20 mouse cellular contexts compared by ENCODE assay signal in genomic region chr13:91166286-91166685, GRCm38 (mm10). TPM values are rescaled to one million over a fixed set of nuclear protein-coding genes. Genes with fewer than 3 reads are reported as not detected.
A peak's percentile ranks its signal among the peaks of the same experiment; 100 is the strongest.
DNase-seq lines count a peak whose midpoint lies in the region; ATAC-seq and TF ChIP-seq lines count a peak whose summit lies in the region.
"Had no signal": no experiment of that assay in that cellular context is flagged by ENCODE, and none has a peak within 500 bp of the region (broad histone marks: within the 10 kb centered on the region; RNA-seq: fewer than 3 reads in every experiment).

No protein-coding gene starts in this region.

- 0 out of 2 replicates have a peak overlapping the region, but pooled peaks have one; percentile 68 for H3K27ac ChIP-seq in heart, embryonic 15.5 days
- H3K27ac ChIP-seq in stomach, postnatal 0 days (replicated peaks), result peak overlapping the region; percentile 85; the same call in 1 of the 2 replicates
- no peak overlapping the region for H3K27ac ChIP-seq in hindbrain, embryonic 10.5 days
- H3K27ac ChIP-seq: forebrain, embryonic 13.5 days; midbrain, embryonic 15.5 days; neural tube, embryonic 12.5 days had no signal

- no peak for ATAC-seq in heart, embryonic 15.5 days (replicated peaks; ENCODE audit: insufficient number of reproducible peaks, insufficient read depth, low FRiP score, low read depth)
- no peak for ATAC-seq in stomach, postnatal 0 days (ENCODE audit: low FRiP score, low TSS enrichment)
- ATAC-seq: CD4-positive, CD25-positive, alpha-beta regulatory T cell, adult 4 months; forebrain, embryonic 13.5 days; midbrain, embryonic 15.5 days had no signal

- WGBS in heart, embryonic 15.5 days, result 71% methylated on average over 7 of the region's 7 CpGs
- WGBS in stomach, postnatal 0 days, result 60% methylated on average over 7 of the region's 7 CpGs
- 91% methylated on average over 7 of the region's 7 CpGs for WGBS in hindbrain, embryonic 10.5 days

- no peaks in the 10 kb centered on the region for H3K36me3 ChIP-seq in heart, embryonic 15.5 days
- H3K36me3 ChIP-seq in stomach, postnatal 0 days (ENCODE audit: control insufficient read depth, insufficient read depth, low read length), result no peaks in the 10 kb centered on the region
- H3K36me3 ChIP-seq in hindbrain, embryonic 10.5 days, result no peaks in the 10 kb centered on the region
- H3K36me3 ChIP-seq: embryonic facial prominence, embryonic 15.5 days; limb, embryonic 12.5 days; midbrain, embryonic 15.5 days; neural tube, embryonic 12.5 days; stomach, embryonic 15.5 days had no signal

- H3K27me3 ChIP-seq in heart, embryonic 15.5 days, result no peaks in the 10 kb centered on the region
- H3K27me3 ChIP-seq in stomach, postnatal 0 days (ENCODE audit: control insufficient read depth, insufficient read depth, low read length), result no peaks in the 10 kb centered on the region
- no peaks in the 10 kb centered on the region for H3K27me3 ChIP-seq in hindbrain, embryonic 10.5 days (ENCODE audit: insufficient read depth, poor library complexity, severe bottlenecking)
- H3K27me3 ChIP-seq: embryonic facial prominence, embryonic 15.5 days; forebrain, embryonic 13.5 days; limb, embryonic 12.5 days; midbrain, embryonic 15.5 days; neural tube, embryonic 12.5 days; stomach, embryonic 15.5 days had no signal

- TF ChIP-seq CTCF in stomach, postnatal 0 days (IDR thresholded peaks at IDR 0.05; ENCODE audit: low read depth), result no peak

- no peak for TF ChIP-seq EP300 in stomach, postnatal 0 days (optimal IDR thresholded peaks at IDR 0.05)

- no peak overlapping the region for H3K4me3 ChIP-seq in heart, embryonic 15.5 days
- H3K4me3 ChIP-seq in stomach, postnatal 0 days (ENCODE audit: low read depth, low read length), result no peak overlapping the region
- H3K4me3 ChIP-seq in hindbrain, embryonic 10.5 days, result no peak overlapping the region
- H3K4me3 ChIP-seq: embryonic facial prominence, embryonic 15.5 days; forebrain, embryonic 13.5 days; limb, embryonic 12.5 days; midbrain, embryonic 15.5 days; neural tube, embryonic 12.5 days; stomach, embryonic 15.5 days had no signal

- DNase-seq in heart, adult 18-20 months, result no peak
- peak; percentile 25 for DNase-seq in lung, postnatal 36 days
- DNase-seq in lung, postnatal 4 days, result no peak
- peak; percentile 48 for DNase-seq in adipocyte (ENCODE audit: low spot score)
- no peak for DNase-seq in stomach, postnatal 0 days (ENCODE audit: low spot score)
- DNase-seq in hindbrain, embryonic 10.5 days (ENCODE audit: low spot score), result no peak
- DNase-seq in thymus, adult 18-20 months, result no peak
- DNase-seq: adrenal gland, postnatal 10 days; cerebellum, postnatal 25 days; kidney, postnatal 14 days; right cerebral cortex, postnatal 4 days; thymus, postnatal 36 days had no signal

- peaks cover 39% of the 10 kb centered on the region for H3K4me1 ChIP-seq in heart, embryonic 15.5 days (replicated peaks)
- H3K4me1 ChIP-seq in stomach, postnatal 0 days (replicated peaks; ENCODE audit: control insufficient read depth, insufficient read depth), result peaks cover 4% of the 10 kb centered on the region; the same call in 1 of the 2 replicates
- H3K4me1 ChIP-seq in hindbrain, embryonic 10.5 days (replicated peaks), result 0 out of 2 replicates have a peak, but pooled peaks cover 7% of the 10 kb centered on the region
- H3K4me1 ChIP-seq: midbrain, embryonic 15.5 days; neural tube, embryonic 12.5 days had no signal

- H3K9me3 ChIP-seq in heart, embryonic 15.5 days (replicated peaks), result no peaks in the 10 kb centered on the region
- H3K9me3 ChIP-seq in stomach, postnatal 0 days (ENCODE audit: control insufficient read depth, low read length), result no peaks in the 10 kb centered on the region
- no peaks in the 10 kb centered on the region for H3K9me3 ChIP-seq in hindbrain, embryonic 10.5 days
- H3K9me3 ChIP-seq: embryonic facial prominence, embryonic 15.5 days; forebrain, embryonic 13.5 days; limb, embryonic 12.5 days; midbrain, embryonic 15.5 days; neural tube, embryonic 12.5 days; stomach, embryonic 15.5 days had no signal

- H3K4me2 ChIP-seq in heart, embryonic 15.5 days, result no peak overlapping the region
- H3K4me2 ChIP-seq in stomach, postnatal 0 days (replicated peaks; ENCODE audit: low read depth), result no peak overlapping the region
- H3K4me2 ChIP-seq: embryonic facial prominence, embryonic 15.5 days; forebrain, embryonic 13.5 days; limb, embryonic 12.5 days; midbrain, embryonic 15.5 days; neural tube, embryonic 12.5 days; stomach, embryonic 15.5 days had no signal

- H3K9ac ChIP-seq in heart, embryonic 15.5 days, result no peak overlapping the region
- H3K9ac ChIP-seq in stomach, postnatal 0 days (ENCODE audit: low read length), result no peak overlapping the region
- H3K9ac ChIP-seq: embryonic facial prominence, embryonic 15.5 days; forebrain, embryonic 13.5 days; limb, embryonic 12.5 days; midbrain, embryonic 15.5 days; neural tube, embryonic 12.5 days; stomach, embryonic 15.5 days had no signal

RNA-seq across cellular contexts. Expression of gene Atg10, which starts 57.5 kb away (rescaled TPM):
- 26.5 and 29.1 TPM in 2 replicates for polyA plus RNA-seq in heart, embryonic 15.5 days (2015; fragmentation: Nextera tagmentation; extraction: Ambion mirVana)
- total RNA-seq in heart, adult 18-20 months (2021), result 10 to 100 TPM; 30.1 to 33.4 TPM
- polyA plus RNA-seq in stomach, postnatal 0 days (2015; fragmentation: Nextera tagmentation; extraction: Ambion mirVana), result 14.4 and 16.2 TPM in 2 replicates
- polyA plus RNA-seq in hindbrain, embryonic 10.5 days (2016; fragmentation: Nextera tagmentation; extraction: Ambion mirVana), result 9.8 and 10.8 TPM in 2 replicates

Comparison
In these comparisons a context has a peak if more than half of its experiments do, and no peak if none do; other contexts are left out.
1. DNase-seq: peak in lung, postnatal 36 days (single experiment) and adipocyte (single experiment); none in heart, adult 18-20 months (0 of 2), lung, postnatal 4 days (0 of 2), stomach, postnatal 0 days (single experiment), hindbrain, embryonic 10.5 days (single experiment) and thymus, adult 18-20 months (0 of 2).